Mouse (Mus musculus): ENCODE results near the gene Enoph1. TPM values are rescaled to one million over a fixed set of nuclear protein-coding genes. Genes with fewer than 3 reads are reported as not detected.

The Enoph1 gene
- polyA plus RNA-seq, 1 experiment from 2014 or later: 42.4 TPM

DNA sequence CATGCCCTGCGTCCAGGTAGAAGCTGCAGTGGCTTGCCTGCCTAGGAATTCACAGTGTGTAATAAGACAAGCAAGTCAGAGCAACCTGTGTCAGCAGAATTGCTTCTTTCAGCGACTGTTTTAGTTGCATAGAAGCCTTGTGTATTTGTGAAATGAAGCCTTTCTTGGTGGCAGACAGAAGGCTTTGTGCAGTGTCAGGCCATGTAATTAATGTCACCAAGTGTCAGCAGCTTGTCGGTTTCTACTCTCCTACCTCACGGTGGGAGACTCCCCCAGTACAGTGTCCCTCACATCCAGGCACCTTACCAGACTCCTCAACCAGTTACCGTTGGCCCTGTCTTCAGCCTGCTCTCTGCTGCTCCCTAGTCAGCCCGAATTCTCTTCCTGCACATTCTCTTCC lies 19.5 kb downstream of the Enoph1 start:
- WGBS: 34% methylated on average over 6 of the region's 6 CpGs
- Histone ChIP-seq H3K27me3 (no peaks in the 10 kb centered on the region), H3K4me2 (no peak overlapping the region), H3K4me1 (replicated peaks) (peaks cover 36% of the 10 kb centered on the region), H3K36me3 (peaks cover 48% of the 10 kb centered on the region), H3K4me3 (no peak overlapping the region), H3K27ac (peak overlapping the region; percentile 62), H3K9me3 (no peaks in the 10 kb centered on the region), H3K9ac (no peak overlapping the region)
- no peak for ATAC-seq (ENCODE audit: low FRiP score)

DNA sequence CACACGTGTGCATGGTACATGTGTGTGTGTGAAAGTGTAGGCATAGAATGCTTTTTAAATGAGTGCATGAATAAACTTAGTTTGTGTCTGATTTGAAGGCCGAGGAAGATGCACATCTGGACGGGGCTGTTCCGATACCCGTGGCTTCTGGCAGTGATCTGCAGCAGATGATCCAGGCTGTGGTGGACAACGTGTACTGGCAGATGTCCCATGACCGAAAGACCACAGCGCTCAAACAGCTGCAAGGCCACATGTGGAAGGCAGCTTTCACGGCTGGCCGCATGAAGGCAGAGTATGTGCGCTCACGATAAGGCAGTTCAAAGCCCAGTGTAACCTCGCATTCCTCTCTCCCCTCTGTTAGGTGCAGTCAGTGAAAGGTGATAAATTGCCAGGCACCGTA lies 21.1 kb downstream of the Enoph1 start:
- no peak overlapping the region for H3K4me2 ChIP-seq
- H3K9me3 ChIP-seq: no peaks in the 10 kb centered on the region
- H3K36me3 ChIP-seq: peaks cover 64% of the 10 kb centered on the region
- H3K27ac ChIP-seq: no peak overlapping the region
- no peak overlapping the region for H3K9ac ChIP-seq
- no peak overlapping the region for H3K4me3 ChIP-seq
- H3K27me3 ChIP-seq: no peaks in the 10 kb centered on the region
- no peak for ATAC-seq (ENCODE audit: low FRiP score)
- WGBS: 95% methylated on average over 14 of the region's 14 CpGs
- peaks cover 22% of the 10 kb centered on the region for H3K4me1 ChIP-seq (replicated peaks)

GRCm38 (mm10) chr5:100067579-100067978 lies 27.8 kb downstream of the Enoph1 start:
- Histone ChIP-seq H3K27ac (no peak overlapping the region), H3K4me3 (no peak overlapping the region), H3K4me1 (replicated peaks) (no peaks in the 10 kb centered on the region), H3K36me3 (peaks cover 61% of the 10 kb centered on the region), H3K9ac (no peak overlapping the region), H3K9me3 (no peaks in the 10 kb centered on the region), H3K4me2 (no peak overlapping the region), H3K27me3 (no peaks in the 10 kb centered on the region)
- no peak for ATAC-seq (ENCODE audit: low FRiP score)
- 94% methylated on average over 16 of the region's 16 CpGs for WGBS

DNA sequence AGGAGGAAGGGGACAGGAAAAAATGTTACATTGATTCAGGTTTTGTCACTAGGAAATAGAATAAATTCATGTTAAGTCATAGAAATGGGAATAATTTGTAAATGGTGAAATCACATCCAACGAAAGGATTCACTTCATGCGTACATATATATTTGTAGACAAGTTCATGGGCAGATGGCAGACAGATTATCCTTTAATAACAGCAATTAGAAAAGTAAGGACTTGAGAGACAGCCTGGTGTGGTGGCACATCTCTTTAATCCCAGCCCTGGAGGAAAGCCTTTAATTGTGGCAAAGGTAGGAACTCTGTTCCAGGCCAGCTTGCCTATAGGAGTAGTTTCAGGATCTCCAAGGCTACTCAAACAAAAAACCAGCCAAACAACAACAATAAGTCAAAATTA lies 29.7 kb downstream of the Enoph1 start:
- no peak overlapping the region for H3K4me3 ChIP-seq
- no peak for ATAC-seq (ENCODE audit: low FRiP score)
- 93% methylated on average over 2 of the region's 2 CpGs for WGBS
- H3K4me2 ChIP-seq: no peak overlapping the region
- H3K36me3 ChIP-seq: peaks cover 56% of the 10 kb centered on the region
- H3K27me3 ChIP-seq: no peaks in the 10 kb centered on the region
- H3K9me3 ChIP-seq: no peaks in the 10 kb centered on the region
- peaks cover 5% of the 10 kb centered on the region for H3K4me1 ChIP-seq (replicated peaks)
- no peak overlapping the region for H3K27ac ChIP-seq
- H3K9ac ChIP-seq: no peak overlapping the region

- H3K36me3 ChIP-seq: peaks cover 49% of the 10 kb centered on the region
Observed at GRCm38 (mm10) chr5:100070255-100070654, 30.5 kb downstream of the Enoph1 start.

DNA sequence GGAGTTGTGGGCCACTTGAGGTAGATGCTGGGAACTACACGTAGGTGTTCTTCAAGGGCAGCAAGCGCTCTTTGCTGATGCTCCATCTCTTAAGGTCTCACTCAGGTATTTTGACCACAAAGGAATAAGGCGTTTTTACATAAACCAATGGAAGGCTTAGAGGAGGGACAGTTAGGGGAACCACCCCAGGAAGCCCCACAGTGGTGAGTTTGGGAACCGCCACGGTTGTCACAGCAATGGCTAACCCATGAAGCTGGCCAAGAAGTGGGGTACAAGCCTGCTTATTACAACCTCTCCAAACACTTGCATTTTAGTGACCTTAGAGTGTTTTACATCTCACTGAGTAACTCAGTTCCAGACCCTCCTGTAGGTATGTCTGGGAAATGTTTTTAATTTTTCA lies 31.8 kb downstream of the Enoph1 start:
- no peak for ATAC-seq (ENCODE audit: low FRiP score)

More at GRCm38 (mm10) chr5:100070255-100070654, 30.5 kb downstream of the Enoph1 start:
- no peak overlapping the region for H3K4me2 ChIP-seq
- H3K4me1 ChIP-seq (replicated peaks): peaks cover 5% of the 10 kb centered on the region
- WGBS: 29% methylated on average over 3 of the region's 3 CpGs
- H3K27ac ChIP-seq: no peak overlapping the region
- 0 out of 2 replicates have a peak, but pooled peaks have one; percentile 34 for ATAC-seq (ENCODE audit: low FRiP score)
- no peaks in the 10 kb centered on the region for H3K27me3 ChIP-seq
- no peak overlapping the region for H3K4me3 ChIP-seq
- H3K9ac ChIP-seq: no peak overlapping the region
- H3K9me3 ChIP-seq: no peaks in the 10 kb centered on the region

DNA sequence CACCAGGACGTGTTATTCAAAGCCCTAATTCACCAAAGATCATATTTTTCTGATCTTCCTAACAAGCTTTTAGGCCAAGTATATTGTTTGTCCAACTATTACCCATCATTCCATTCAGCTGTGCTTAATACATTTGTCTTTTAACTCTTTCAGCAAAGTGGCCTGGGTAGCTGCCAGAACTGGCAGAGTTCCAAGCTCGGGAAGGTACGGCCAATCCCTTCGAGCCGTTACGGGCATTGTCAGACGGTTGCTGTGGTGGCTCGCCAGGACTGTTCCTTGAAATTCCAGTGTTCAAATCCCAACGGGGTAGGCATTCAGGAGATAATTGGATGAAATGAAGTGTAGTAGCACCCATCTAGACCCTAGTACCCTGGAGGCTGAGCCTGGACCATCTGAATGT lies 32.8 kb downstream of the Enoph1 start:
- Histone ChIP-seq H3K4me3 (no peak overlapping the region), H3K36me3 (peaks cover 26% of the 10 kb centered on the region), H3K4me2 (no peak overlapping the region), H3K27ac (no peak overlapping the region), H3K27me3 (no peaks in the 10 kb centered on the region), H3K4me1 (replicated peaks) (peaks cover 5% of the 10 kb centered on the region), H3K9ac (no peak overlapping the region), H3K9me3 (no peaks in the 10 kb centered on the region)
- ATAC-seq (ENCODE audit: low FRiP score): no peak
- 61% methylated on average over 9 of the region's 9 CpGs for WGBS

More for the DNA sequence above, 31.8 kb downstream of the Enoph1 start:
- H3K36me3 ChIP-seq: peaks cover 36% of the 10 kb centered on the region
- H3K27me3 ChIP-seq: no peaks in the 10 kb centered on the region
- H3K9me3 ChIP-seq: no peaks in the 10 kb centered on the region
- no peak overlapping the region for H3K4me3 ChIP-seq
- H3K27ac ChIP-seq: no peak overlapping the region
- no peak overlapping the region for H3K4me2 ChIP-seq
- WGBS: 92% methylated on average over 5 of the region's 5 CpGs
- H3K9ac ChIP-seq: no peak overlapping the region
- H3K4me1 ChIP-seq (replicated peaks): peaks cover 5% of the 10 kb centered on the region

DNA sequence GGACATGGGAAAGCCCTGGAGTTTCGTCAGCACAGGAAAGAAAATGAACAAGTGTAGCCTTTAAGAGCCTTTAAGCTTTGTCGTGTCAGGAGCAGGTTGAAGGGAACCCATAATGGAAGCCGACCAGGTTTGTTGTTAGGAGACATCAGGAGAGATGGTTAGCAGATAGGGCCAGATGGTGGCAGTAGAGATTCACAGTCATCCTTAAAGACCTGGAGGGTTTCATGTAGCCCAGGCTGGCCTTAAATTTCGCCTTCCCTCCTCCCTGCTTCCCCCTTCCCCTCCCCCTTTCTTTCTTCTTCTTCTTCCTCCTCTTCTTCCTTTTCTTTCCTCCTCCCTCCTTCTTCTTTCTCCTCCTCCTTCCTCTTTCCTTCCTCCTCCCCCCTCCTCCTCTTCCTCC lies 34.8 kb downstream of the Enoph1 start:
- no peak for ATAC-seq (ENCODE audit: low FRiP score)
- H3K27ac ChIP-seq: no peak overlapping the region
- WGBS: 59% methylated on average over 4 of the region's 4 CpGs
- no peaks in the 10 kb centered on the region for H3K9me3 ChIP-seq
- H3K4me1 ChIP-seq (replicated peaks): peaks cover 17% of the 10 kb centered on the region
- H3K4me3 ChIP-seq: no peak overlapping the region
- H3K4me2 ChIP-seq: no peak overlapping the region
- peaks cover 11% of the 10 kb centered on the region for H3K36me3 ChIP-seq
- no peak overlapping the region for H3K9ac ChIP-seq
- no peaks in the 10 kb centered on the region for H3K27me3 ChIP-seq

DNA sequence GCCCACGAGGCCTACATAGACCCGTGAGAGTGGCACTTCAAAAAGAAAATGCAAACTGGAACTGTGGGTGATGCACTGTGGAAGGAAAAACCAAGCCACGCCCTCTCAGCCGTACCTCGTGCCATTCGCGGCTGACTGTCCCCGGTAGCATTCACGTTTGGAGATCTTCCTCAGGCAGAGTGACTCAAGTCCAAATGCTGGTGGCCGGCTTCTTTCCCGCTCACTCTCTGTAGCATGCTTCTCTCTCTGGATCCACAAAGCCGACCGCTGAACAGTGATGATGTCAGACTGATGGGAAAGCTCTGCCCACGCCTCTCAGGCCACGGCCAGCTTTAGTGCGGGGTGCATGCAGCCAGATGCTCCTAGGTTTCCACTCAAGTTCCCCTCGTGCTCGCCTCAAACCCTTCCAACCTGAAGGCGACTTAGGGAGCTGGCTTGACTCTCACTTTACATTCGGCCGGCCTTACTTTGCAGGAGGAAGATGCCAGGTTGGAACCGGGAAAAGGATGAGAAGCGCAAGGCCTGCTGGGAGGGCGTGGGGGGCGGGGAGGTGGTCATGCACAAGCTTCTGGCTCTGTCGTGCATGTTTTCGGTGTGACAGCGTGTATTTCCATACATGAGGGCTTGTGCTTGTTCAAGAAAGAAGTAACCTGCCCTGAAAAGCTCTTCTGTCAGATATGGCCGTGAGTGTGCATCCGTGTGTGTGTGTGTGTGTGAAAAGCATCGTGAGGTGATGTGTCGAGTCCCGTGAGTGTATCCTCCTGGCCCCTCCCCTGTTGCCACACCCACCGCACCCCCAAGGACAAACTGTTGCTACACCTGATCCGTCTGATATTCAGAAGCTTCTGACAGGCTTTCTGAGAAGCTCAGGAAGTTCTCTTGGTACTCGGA lies 39.5 kb downstream of the Enoph1 start:
- peak overlapping the region; percentile 55; the same call in 1 of the 2 replicates for H3K9ac ChIP-seq
- H3K9me3 ChIP-seq: no peaks in the 10 kb centered on the region
- peaks cover 26% of the 10 kb centered on the region for H3K4me1 ChIP-seq (replicated peaks)
- ATAC-seq (ENCODE audit: low FRiP score): peak; percentile 62
- 33% methylated on average over 36 of the region's 36 CpGs for WGBS
- H3K27me3 ChIP-seq: no peaks in the 10 kb centered on the region
- H3K27ac ChIP-seq: no peak overlapping the region
- peak overlapping the region; percentile 27 for H3K4me3 ChIP-seq
- H3K4me2 ChIP-seq: peak overlapping the region; percentile 48
- no peaks in the 10 kb centered on the region for H3K36me3 ChIP-seq

- no peak overlapping the region for H3K9ac ChIP-seq
- no peaks in the 10 kb centered on the region for H3K9me3 ChIP-seq
- peak; percentile 50; the same call in 1 of the 2 replicates for ATAC-seq (ENCODE audit: low FRiP score)
- no peak overlapping the region for H3K27ac ChIP-seq
- H3K4me3 ChIP-seq: no peak overlapping the region
- H3K27me3 ChIP-seq: no peaks in the 10 kb centered on the region
- H3K4me1 ChIP-seq (replicated peaks): peaks cover 27% of the 10 kb centered on the region
- no peaks in the 10 kb centered on the region for H3K36me3 ChIP-seq
- 72% methylated on average over 8 of the region's 8 CpGs for WGBS
- H3K4me2 ChIP-seq: peak overlapping the region; percentile 48; the same call in 1 of the 2 replicates
Observed at GRCm38 (mm10) chr5:100079931-100080275, 40.1 kb downstream of the Enoph1 start.

- no peaks in the 10 kb centered on the region for H3K36me3 ChIP-seq
- H3K27ac ChIP-seq: no peak overlapping the region
- no peaks in the 10 kb centered on the region for H3K9me3 ChIP-seq
- ATAC-seq (ENCODE audit: low FRiP score): no peak
- WGBS: 93% methylated on average over 4 of the region's 4 CpGs
- no peak overlapping the region for H3K9ac ChIP-seq
- no peak overlapping the region for H3K4me3 ChIP-seq
- H3K4me2 ChIP-seq: no peak overlapping the region
- H3K4me1 ChIP-seq (replicated peaks): peaks cover 39% of the 10 kb centered on the region
- H3K27me3 ChIP-seq: no peaks in the 10 kb centered on the region
Observed at GRCm38 (mm10) chr5:100082006-100082405, 42.2 kb downstream of the Enoph1 start.

GRCm38 (mm10) chr5:100083953-100084562 lies 44.3 kb downstream of the Enoph1 start:
- no peaks in the 10 kb centered on the region for H3K36me3 ChIP-seq
- WGBS: 61% methylated on average over 12 of the region's 12 CpGs
- H3K9me3 ChIP-seq: no peaks in the 10 kb centered on the region
- peaks cover 32% of the 10 kb centered on the region for H3K4me1 ChIP-seq (replicated peaks)
- H3K4me3 ChIP-seq: no peak overlapping the region
- peak overlapping the region; percentile 48 for H3K27ac ChIP-seq
- ATAC-seq (ENCODE audit: low FRiP score): no peak
- no peak overlapping the region for H3K9ac ChIP-seq
- no peak overlapping the region for H3K4me2 ChIP-seq
- no peaks in the 10 kb centered on the region for H3K27me3 ChIP-seq
